Mouse (Mus musculus) gastrocnemius, adult 2 months (tissue): ENCODE measurements around the gene Padi1. TPM values are rescaled to one million over a fixed set of nuclear protein-coding genes. Genes with fewer than 3 reads are reported as not detected.
A peak's percentile ranks its signal among the peaks of the same experiment; 100 is the strongest.

Source experiments
- DNase-seq: peaks from one replicate; pipeline ENCODE4 v3.0.0; 2022
- H3K27ac ChIP-seq: fragments of 200-600 bp; 2 replicates; pipeline ENCODE4 v1.8.1; 2022; ENCODE audit warnings: mild to moderate bottlenecking
- H3K4me3 ChIP-seq: fragments of 200-600 bp; 2 replicates; pipeline ENCODE4 v1.8.1; 2022; ENCODE audit warnings: mild to moderate bottlenecking, moderate library complexity
- CTCF ChIP-seq: fragments of 200-600 bp; IDR thresholded peaks from 2 replicates; pipeline ENCODE4 v1.8.1; 2022; ENCODE audit warnings: antibody characterized with exemption, mild to moderate bottlenecking, moderate library complexity
- intact Hi-C: fragments of 180-260 bp; cut with DNase I; formaldehyde crosslinking; loops from one replicate; pipeline ENCODE4 v1.15.1; 2025
- total RNA-seq, 2 experiments: library from RNA; stranded (reverse); gene quantifications; 2 replicates each; pipeline ENCODE4 v1.2.3; 2021

The Padi1 gene
- total RNA-seq, 2 experiments from 2014 or later, result 0.22 TPM; not detected in 1

- DNase-seq, result no peak
- Histone ChIP-seq H3K4me3 (no peak within 1 kb of the TSS), H3K27ac (no peak within 1 kb of the TSS)
- TF ChIP-seq CTCF, result no peak
- intact Hi-C loops, result no loop called here
These were observed 34.9 kb downstream of the Padi1 start, which contains the start of gene Padi3 for GRCm38 (mm10) chr4:140810458-140811260. TSS of gene Padi3 (minus strand) at chr4:140810648.

- Histone ChIP-seq H3K27ac (no peak overlapping the region), H3K4me3 (no peak overlapping the region)
- intact Hi-C loops, result no loop called here
- no peak for TF ChIP-seq CTCF
- no peak for DNase-seq
These were observed 36.5 kb downstream of the Padi1 start for GRCm38 (mm10) chr4:140809118-140809517.

- Histone ChIP-seq H3K27ac (peak overlapping the region; percentile 83), H3K4me3 (no peak overlapping the region)
- intact Hi-C loops, result no loop called here
- peak; percentile 84 for DNase-seq
- no peak for TF ChIP-seq CTCF
These were observed 41.0 kb downstream of the Padi1 start for GRCm38 (mm10) chr4:140804601-140805000.

- intact Hi-C loops, result no loop called here
These were observed 44.2 kb downstream of the Padi1 start for GRCm38 (mm10) chr4:140801364-140801763.

GRCm38 (mm10) chr4:140796786-140797185, 48.8 kb downstream of the Padi1 start:
- TF ChIP-seq CTCF, result no peak
- intact Hi-C loops, result no loop called here
- DNase-seq, result no peak
- H3K4me3 ChIP-seq, result no peak overlapping the region
- no peak overlapping the region for H3K27ac ChIP-seq

More at GRCm38 (mm10) chr4:140801364-140801763, 44.2 kb downstream of the Padi1 start:
- no peak for TF ChIP-seq CTCF
- DNase-seq, result no peak
- Histone ChIP-seq H3K27ac (no peak overlapping the region), H3K4me3 (no peak overlapping the region)

GRCm38 (mm10) chr4:140794678-140795077, 50.9 kb downstream of the Padi1 start:
- H3K27ac ChIP-seq, result no peak overlapping the region
- intact Hi-C loops, result no loop called here
- TF ChIP-seq CTCF, result no peak

GRCm38 (mm10) chr4:140793795-140794194, 51.8 kb downstream of the Padi1 start:
- Histone ChIP-seq H3K4me3 (no peak overlapping the region), H3K27ac (no peak overlapping the region)
- peak; percentile 26; the same call in 1 of the 2 replicates for TF ChIP-seq CTCF
- intact Hi-C loops, result no loop called here
- no peak for DNase-seq

More at GRCm38 (mm10) chr4:140794678-140795077, 50.9 kb downstream of the Padi1 start:
- H3K4me3 ChIP-seq, result no peak overlapping the region
- no peak for DNase-seq

- no peak for DNase-seq
- TF ChIP-seq CTCF, result no peak
- intact Hi-C loops, result no loop called here
- H3K4me3 ChIP-seq, result no peak overlapping the region
- no peak overlapping the region for H3K27ac ChIP-seq
These were observed 53.0 kb downstream of the Padi1 start for GRCm38 (mm10) chr4:140792584-140792983.

GRCm38 (mm10) chr4:140791071-140791470, 54.5 kb downstream of the Padi1 start:
- intact Hi-C loops, result no loop called here
- Histone ChIP-seq H3K4me3 (no peak overlapping the region), H3K27ac (no peak overlapping the region)
- DNase-seq, result no peak
- no peak for TF ChIP-seq CTCF

- intact Hi-C loops, result loop anchor here (1.0 to 10.0 kb wide), 3 partner anchors 112 to 245 kb away; no protein-coding TSS in a partner anchor
- DNase-seq, result no peak
- H3K27ac ChIP-seq, result no peak overlapping the region
- TF ChIP-seq CTCF, result no peak
- H3K4me3 ChIP-seq, result no peak overlapping the region
These were observed 55.6 kb downstream of the Padi1 start for GRCm38 (mm10) chr4:140789983-140790382.

GRCm38 (mm10) chr4:140788983-140789382, 56.6 kb downstream of the Padi1 start:
- Histone ChIP-seq H3K4me3 (no peak overlapping the region), H3K27ac (no peak overlapping the region)
- intact Hi-C loops, result loop anchor here (1.0 to 10.0 kb wide), 3 partner anchors 113 to 246 kb away; no protein-coding TSS in a partner anchor
- TF ChIP-seq CTCF, result peak; percentile 95
- peak; percentile 76 for DNase-seq

GRCm38 (mm10) chr4:140788264-140788663, 57.3 kb downstream of the Padi1 start:
- intact Hi-C loops, result loop anchor here (5.0 to 10.0 kb wide), 2 partner anchors 169 to 247 kb away; no protein-coding TSS in a partner anchor
- no peak overlapping the region for H3K4me3 ChIP-seq
- no peak for DNase-seq
- H3K27ac ChIP-seq, result peak overlapping the region; percentile 12; the same call in 1 of the 2 replicates
- no peak for TF ChIP-seq CTCF

- no peak overlapping the region for H3K4me3 ChIP-seq
- intact Hi-C loops, result loop anchor here (5.0 to 10.0 kb wide), 2 partner anchors 170 to 247 kb away; no protein-coding TSS in a partner anchor
- H3K27ac ChIP-seq, result peak overlapping the region; percentile 61
- peak; percentile 38 for DNase-seq
- no peak for TF ChIP-seq CTCF
These were observed 58.2 kb downstream of the Padi1 start for GRCm38 (mm10) chr4:140787414-140787813.

GRCm38 (mm10) chr4:140785217-140785616, 60.4 kb downstream of the Padi1 start:
- TF ChIP-seq CTCF, result no peak
- intact Hi-C loops, result loop anchor here (5.0 to 10.0 kb wide), 2 partner anchors 172 to 250 kb away; no protein-coding TSS in a partner anchor
- Histone ChIP-seq H3K4me3 (no peak overlapping the region), H3K27ac (no peak overlapping the region)
- no peak for DNase-seq
